Mouse (Mus musculus) effector memory CD4-positive, alpha-beta T cell, adult 5 months (primary cell): ENCODE results near the gene Tsks. TPM values are rescaled to one million over a fixed set of nuclear protein-coding genes. Genes with fewer than 3 reads are reported as not detected.

Experiments used
- polyA plus RNA-seq: library from polyadenylated mRNA; unstranded; fragments of 100-300 nt; shearing (Covaris generic); gene quantifications from one replicate; pipeline ENCODE4 v1.2.1, GENCODE M21; 2017

Gene Tsks
- not detected for polyA plus RNA-seq

DNA sequence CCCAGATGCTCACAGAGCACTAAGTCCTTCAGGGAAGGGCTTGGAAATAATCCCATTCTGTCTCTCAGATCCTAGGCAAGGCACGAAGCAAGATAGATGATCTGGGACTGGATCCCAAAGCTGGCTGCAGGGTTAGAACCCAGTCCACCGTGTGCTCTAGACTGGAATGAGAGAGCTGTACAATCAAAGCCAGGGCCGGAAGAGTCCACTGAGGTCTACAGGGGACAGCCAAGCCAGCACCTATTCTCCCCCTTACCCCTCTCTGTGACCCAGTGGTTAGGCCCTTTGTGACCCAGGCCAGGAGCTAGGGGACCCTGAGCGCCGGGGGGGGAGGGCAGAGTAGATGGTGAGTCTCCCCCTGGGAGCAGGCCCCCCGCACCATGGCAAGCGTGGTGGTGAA, at the start of gene Tsks:
Gene Tsks (plus strand): TSS at position 301 of the 400 bp plus-strand sequence.

DNA sequence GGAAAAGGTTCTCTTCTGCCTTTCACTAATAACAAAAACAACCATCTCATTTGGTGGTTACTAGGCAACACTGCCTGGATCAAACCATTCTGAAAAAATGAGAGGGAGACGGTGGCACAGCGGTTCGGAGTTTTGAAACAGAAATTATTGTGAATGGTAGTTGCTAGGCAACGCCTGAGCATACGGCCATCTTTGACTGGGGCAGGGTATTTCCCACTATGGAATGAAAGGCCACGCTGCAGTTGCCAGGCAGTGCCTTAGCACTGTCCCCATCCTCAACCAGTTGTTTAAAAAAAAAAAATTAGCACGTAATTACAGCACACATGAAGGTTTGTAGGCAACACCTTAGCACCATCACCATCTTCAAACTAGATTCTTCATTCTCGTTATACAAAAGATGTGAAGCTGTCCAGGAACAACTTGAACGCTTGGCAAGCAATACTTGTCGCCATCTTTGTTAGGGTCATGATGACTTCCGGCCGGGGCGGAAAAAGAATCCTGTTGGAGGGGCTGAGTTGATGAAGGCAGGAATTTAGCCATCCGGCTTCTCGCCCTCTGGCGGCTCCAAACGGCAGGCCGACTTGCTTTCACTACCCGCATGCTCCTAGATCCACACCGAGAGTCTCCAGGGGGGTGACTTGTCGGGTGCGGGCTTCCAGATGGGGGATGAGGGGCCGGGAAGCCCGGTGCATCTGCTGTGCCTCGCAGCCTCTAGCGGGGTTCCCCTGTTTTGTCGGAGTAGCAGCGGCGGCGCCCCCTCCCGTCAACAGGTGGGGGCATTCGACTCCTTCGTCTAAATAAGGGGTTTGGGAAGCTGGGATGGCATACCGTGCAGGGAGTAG, 47.2 kb upstream of the Tsks start, which contains the start of gene Fuz:
Gene Fuz (plus strand): TSS at position 487 of the 842 bp plus-strand sequence.

DNA sequence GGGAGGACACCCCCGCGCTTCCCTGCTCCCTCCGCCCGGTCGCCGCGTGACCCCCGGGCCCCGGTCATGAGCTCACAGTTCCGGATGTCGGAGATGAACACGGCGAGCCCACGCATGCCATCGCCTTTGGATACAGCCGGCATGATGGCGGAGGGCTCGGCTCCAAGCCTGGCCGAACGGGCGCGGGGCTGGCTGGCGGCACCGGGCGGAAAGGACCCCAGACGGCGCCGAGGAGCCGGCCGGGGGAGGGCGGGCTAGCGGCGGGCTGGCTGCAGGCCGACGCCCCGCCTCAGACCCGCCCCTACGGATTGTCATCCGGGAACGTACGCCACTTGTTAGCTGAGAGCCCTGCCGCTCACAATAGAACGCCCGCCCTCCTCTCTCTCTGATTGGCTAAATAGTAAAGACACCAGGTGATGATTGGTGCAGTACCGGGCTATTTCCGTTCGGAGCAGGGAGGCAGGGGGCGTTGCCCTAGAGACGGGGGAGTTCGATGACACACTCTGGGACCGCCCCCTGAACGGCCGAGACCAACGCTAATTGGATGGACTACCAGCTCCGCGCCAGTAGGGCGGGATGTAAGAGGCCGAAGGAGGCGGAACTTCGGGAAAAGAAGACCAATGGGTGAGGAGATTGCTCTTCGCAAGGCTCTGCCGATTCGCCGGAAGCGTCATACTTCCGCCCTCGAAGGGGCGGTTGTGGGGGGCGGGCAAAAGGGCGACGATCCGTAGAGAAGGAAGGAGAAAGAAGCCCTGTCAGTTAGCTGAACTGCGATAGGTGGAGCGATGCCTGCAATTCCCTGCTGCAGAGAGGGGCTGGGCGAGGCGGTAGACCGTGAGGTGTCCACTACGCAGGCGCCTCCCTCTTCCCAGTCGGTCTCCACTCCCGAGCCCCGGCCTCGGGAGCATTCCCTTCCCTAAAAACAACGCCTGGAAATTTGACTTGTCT, 13.5 kb upstream of the Tsks start, which contains the start of gene Ap2a1:
Gene Ap2a1 (minus strand): TSS at position 293 of the 948 bp plus-strand sequence.

DNA sequence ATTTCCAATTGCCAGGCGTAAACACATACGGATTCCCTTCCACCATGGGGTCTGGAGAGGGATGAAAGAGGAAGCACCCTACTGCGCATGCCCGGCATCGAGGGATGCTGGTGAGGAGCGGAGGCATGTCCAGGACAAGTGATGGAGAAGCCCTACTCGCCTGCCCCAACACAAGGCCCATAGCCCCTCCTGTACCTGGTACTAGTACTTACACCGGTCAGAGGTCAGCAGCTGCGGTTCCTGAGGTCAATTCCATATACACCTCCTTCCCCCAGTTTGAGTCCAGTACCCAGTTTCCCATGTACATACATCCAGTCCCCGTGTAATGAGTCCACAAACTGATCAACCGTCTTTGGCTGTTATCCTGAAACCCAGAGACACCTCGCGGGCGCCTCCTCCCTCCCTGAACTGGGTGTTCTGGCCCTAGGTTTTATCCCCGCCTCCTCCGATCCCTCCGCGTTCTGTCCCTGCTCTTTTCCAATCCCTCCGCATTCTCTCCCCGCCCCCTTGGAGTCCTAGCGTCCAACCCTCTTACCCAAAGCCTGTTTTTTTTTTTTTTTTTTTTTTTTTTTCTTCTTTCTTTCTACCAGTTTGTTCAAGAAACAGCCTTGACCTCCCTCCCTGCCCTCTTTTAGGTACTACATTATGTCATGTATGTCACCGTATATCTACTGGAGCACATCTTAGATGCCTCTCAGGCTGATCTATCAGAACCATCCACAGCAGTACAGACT, 31.5 kb downstream of the Tsks start, which contains the start of gene Cpt1c:
Gene Cpt1c (minus strand): TSS at position 469 of the 734 bp plus-strand sequence.

DNA sequence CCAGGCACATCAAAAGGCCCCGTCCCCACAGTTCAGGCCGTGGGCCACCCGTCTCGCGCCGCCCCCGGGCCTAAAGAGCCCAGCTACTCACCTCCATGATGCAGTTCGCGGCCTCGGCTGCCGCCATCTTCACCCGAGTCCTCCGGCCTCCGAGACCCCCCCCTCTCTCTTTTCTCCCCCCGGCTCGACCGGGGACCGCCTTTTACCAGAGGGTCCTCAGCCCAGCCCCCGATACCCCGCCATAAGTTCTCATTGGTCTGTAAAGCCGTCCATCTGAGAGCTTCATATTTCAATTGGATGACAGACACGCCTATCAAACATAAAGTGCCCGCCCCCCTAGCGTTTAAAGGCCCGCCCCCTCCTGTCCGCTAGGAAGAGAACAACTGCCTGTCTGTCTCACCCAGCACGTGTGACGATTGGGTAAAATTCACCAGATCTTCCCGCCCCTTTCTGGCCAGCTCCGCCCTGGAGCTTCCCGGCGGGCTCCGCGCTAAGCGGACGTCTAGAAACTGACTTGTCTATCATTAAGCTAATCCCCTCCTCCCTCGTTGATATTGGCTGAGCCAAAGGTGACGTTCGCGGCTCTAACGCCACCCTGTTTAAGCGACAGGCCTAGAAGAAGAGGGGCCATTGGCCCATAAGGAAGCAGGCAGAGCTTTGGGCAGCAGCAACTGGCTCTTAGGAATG, 43.3 kb downstream of the Tsks start, which contains the start of gene Prmt1:
Gene Prmt1 (minus strand): TSS at position 377 of the 687 bp plus-strand sequence.

DNA sequence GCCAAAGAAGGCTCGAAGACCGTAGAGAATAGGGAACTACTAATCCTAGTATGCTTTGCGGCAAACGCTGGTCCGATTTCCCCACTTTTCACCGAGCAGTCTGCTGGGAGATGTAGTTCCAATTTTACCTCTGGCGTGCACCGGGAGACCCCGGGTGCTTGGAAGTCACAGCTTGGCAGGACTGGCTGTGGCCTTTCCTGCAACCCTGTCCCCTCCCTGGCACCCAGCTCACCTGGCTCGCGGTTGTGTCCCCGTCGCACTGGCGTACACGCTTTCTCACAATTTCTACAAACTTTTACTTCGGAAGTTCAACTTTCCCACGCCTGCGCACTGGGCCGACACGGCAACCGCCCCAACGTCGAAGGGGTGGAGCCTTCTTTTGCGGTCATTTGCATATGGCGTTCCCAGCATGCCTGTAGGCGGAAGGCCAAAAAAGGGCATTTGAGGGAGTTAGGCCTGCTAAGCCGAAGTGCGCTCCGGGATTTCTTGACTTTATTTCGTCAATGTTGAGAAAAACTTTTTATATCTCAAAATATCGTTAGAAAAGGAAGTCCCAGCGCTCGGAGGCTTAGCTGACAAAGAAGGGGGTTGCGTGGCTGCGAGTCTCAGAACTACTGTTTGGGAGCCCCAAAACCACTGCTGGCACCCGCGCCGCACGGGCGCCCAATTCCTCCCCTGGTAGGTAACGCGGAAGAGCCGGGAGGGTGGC, 54.4 kb downstream of the Tsks start, which contains the start of gene Irf3:
Gene Irf3 (plus strand): TSS at position 418 of the 709 bp plus-strand sequence.

DNA sequence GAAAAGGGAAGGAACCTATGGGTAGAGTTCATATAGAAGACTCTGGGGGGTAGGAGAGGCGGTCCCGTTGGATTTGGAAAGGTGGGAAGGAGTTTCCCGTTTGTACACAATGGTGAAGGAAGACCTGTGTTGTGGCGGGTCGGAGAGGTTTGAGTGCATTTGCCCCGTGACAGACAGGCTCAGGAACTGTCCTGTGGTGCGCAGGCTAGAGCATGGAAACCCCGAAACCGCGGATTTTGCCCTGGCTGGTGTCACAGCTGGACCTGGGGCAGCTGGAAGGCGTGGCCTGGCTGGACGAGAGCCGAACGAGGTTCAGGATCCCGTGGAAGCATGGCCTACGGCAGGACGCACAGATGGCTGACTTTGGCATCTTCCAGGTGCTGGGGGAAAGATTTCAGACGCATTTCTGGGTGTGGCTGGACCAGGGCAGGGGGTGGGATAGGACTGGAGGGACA, 55.5 kb downstream of the Tsks start, which contains the start of gene Bcl2l12:
Gene Bcl2l12 (minus strand): TSS at position 212 of the 455 bp plus-strand sequence.

Other genes starting within 250 kb of the Tsks start
- gene Izumo2, start 234.5 kb upstream of the Tsks start, polyA plus RNA-seq = not detected
- gene Vrk3, start 194.8 kb upstream of the Tsks start, polyA plus RNA-seq = 80.0 TPM
- 0.51 TPM for gene Zfp473, start 192.2 kb upstream of the Tsks start, polyA plus RNA-seq
- gene Nup62, start 127.1 kb upstream of the Tsks start, polyA plus RNA-seq = 32.1 TPM
- 0.36 TPM for gene Il4i1, start 126.8 kb upstream of the Tsks start, polyA plus RNA-seq
- 0.29 TPM for gene Atf5, start 126.5 kb upstream of the Tsks start, polyA plus RNA-seq
- gene Akt1s1, start 94.2 kb upstream of the Tsks start, polyA plus RNA-seq = 20.9 TPM
- gene Tbc1d17, start 94.1 kb upstream of the Tsks start, polyA plus RNA-seq = 79.9 TPM
- gene Pnkp, start 86.1 kb upstream of the Tsks start, polyA plus RNA-seq = 49.2 TPM
- gene Ptov1, start 73.4 kb upstream of the Tsks start, polyA plus RNA-seq = 33.5 TPM
- 54.0 TPM for gene Med25, start 50.5 kb upstream of the Tsks start, polyA plus RNA-seq
- gene Fuz, start 47.1 kb upstream of the Tsks start, polyA plus RNA-seq = 19.8 TPM
- gene Ap2a1, start 13.7 kb upstream of the Tsks start, polyA plus RNA-seq = 48.2 TPM
- 0.44 TPM for gene Cpt1c, start 31.6 kb downstream of the Tsks start, polyA plus RNA-seq
- 120 TPM for gene Prmt1, start 43.4 kb downstream of the Tsks start, polyA plus RNA-seq
- 121 TPM for gene Irf3, start 54.4 kb downstream of the Tsks start, polyA plus RNA-seq
- 11.6 TPM for gene Bcl2l12, start 55.5 kb downstream of the Tsks start, polyA plus RNA-seq
- gene Scaf1, start 73.2 kb downstream of the Tsks start, polyA plus RNA-seq = 24.6 TPM
- gene Rras, start 74.8 kb downstream of the Tsks start, polyA plus RNA-seq = 21.5 TPM
- gene Prr12, start 109.7 kb downstream of the Tsks start, polyA plus RNA-seq = 2.0 TPM
- gene Nosip, start 119.2 kb downstream of the Tsks start, polyA plus RNA-seq = 85.4 TPM
- gene Prrg2, start 119.5 kb downstream of the Tsks start, polyA plus RNA-seq = 1.2 TPM
- gene Rcn3, start 149.0 kb downstream of the Tsks start, polyA plus RNA-seq = 4.0 TPM
- gene Fcgrt, start 160.6 kb downstream of the Tsks start, polyA plus RNA-seq = 5.7 TPM
- 1,926 TPM for gene Rps11, start 181.2 kb downstream of the Tsks start, polyA plus RNA-seq
- gene Rpl13a, start 185.6 kb downstream of the Tsks start, polyA plus RNA-seq = 3,339 TPM
- gene Gm45713, start 193.0 kb downstream of the Tsks start, polyA plus RNA-seq = not detected
- 136 TPM for gene Flt3l, start 193.2 kb downstream of the Tsks start, polyA plus RNA-seq
- gene Pih1d1, start 211.1 kb downstream of the Tsks start, polyA plus RNA-seq = 26.1 TPM
- 34.3 TPM for gene Aldh16a1, start 211.4 kb downstream of the Tsks start, polyA plus RNA-seq
- not detected for gene Slc17a7, start 220.7 kb downstream of the Tsks start, polyA plus RNA-seq
- gene Gfy, start 236.4 kb downstream of the Tsks start, polyA plus RNA-seq = not detected
- gene Pth2, start 237.8 kb downstream of the Tsks start, polyA plus RNA-seq = not detected